Mouse (Mus musculus): Measurements from ENCODE around the gene Oasl2. TPM values are rescaled to one million over a fixed set of nuclear protein-coding genes. Genes with fewer than 3 reads are reported as not detected.
"Not testable (repeated sequence)": the region's sequence is repeated elsewhere in the genome, so short reads cannot be mapped to it uniquely, and the experiment has no call there.

The Oasl2 gene
- polyA plus RNA-seq, 1 experiment from 2014 or later, result 2.8 TPM

GRCm38 (mm10) chr5:114914855-114915254 lies 18.1 kb downstream of the Oasl2 start:
- 45% methylated on average over 8 of the region's 8 CpGs for WGBS
- DNase-seq (no peak), ATAC-seq (ENCODE audit: insufficient read depth) (no peak)
- no peak overlapping the region for H3K4me2 ChIP-seq
- H3K9ac ChIP-seq, result no peak overlapping the region
- H3K27me3 ChIP-seq (ENCODE audit: insufficient read depth, low read length), result no peaks in the 10 kb centered on the region
- no peaks in the 10 kb centered on the region for H3K4me1 ChIP-seq (ENCODE audit: insufficient read depth)
- H3K9me3 ChIP-seq (ENCODE audit: low read depth, low read length), result no peaks in the 10 kb centered on the region
- no peak for TF ChIP-seq CTCF (IDR thresholded peaks at IDR 0.05; ENCODE audit: low read depth)
- no peak overlapping the region for H3K4me3 ChIP-seq (ENCODE audit: low read depth, low read length)
- no peak overlapping the region for H3K27ac ChIP-seq (ENCODE audit: low read depth)
- no peaks in the 10 kb centered on the region for H3K36me3 ChIP-seq (ENCODE audit: insufficient read depth)

GRCm38 (mm10) chr5:114915854-114916253 lies 19.1 kb downstream of the Oasl2 start:
- H3K9me3 ChIP-seq (ENCODE audit: low read depth, low read length), result no peaks in the 10 kb centered on the region
- no peaks in the 10 kb centered on the region for H3K36me3 ChIP-seq (ENCODE audit: insufficient read depth)
- no peaks in the 10 kb centered on the region for H3K27me3 ChIP-seq (ENCODE audit: insufficient read depth, low read length)
- no peaks in the 10 kb centered on the region for H3K4me1 ChIP-seq (ENCODE audit: insufficient read depth)
- no peak for TF ChIP-seq CTCF (IDR thresholded peaks at IDR 0.05; ENCODE audit: low read depth)
- 78% methylated on average over 5 of the region's 5 CpGs for WGBS
- ATAC-seq (ENCODE audit: insufficient read depth) (no peak), DNase-seq (no peak)
- no peak overlapping the region for H3K4me3 ChIP-seq (ENCODE audit: low read depth, low read length)
- no peak overlapping the region for H3K27ac ChIP-seq (ENCODE audit: low read depth)
- H3K9ac ChIP-seq, result no peak overlapping the region
- no peak overlapping the region for H3K4me2 ChIP-seq

- Histone ChIP-seq H3K36me3 (ENCODE audit: insufficient read depth) (no peaks in the 10 kb centered on the region), H3K27ac (ENCODE audit: low read depth) (no peak overlapping the region), H3K4me2 (no peak overlapping the region), H3K9ac (no peak overlapping the region), H3K9me3 (ENCODE audit: low read depth, low read length) (no peaks in the 10 kb centered on the region), H3K4me3 (ENCODE audit: low read depth, low read length) (no peak overlapping the region), H3K27me3 (ENCODE audit: insufficient read depth, low read length) (no peaks in the 10 kb centered on the region), H3K4me1 (ENCODE audit: insufficient read depth) (no peaks in the 10 kb centered on the region)
- DNase-seq, result no peak
- no peak for ATAC-seq (ENCODE audit: insufficient read depth)
- 79% methylated on average over 4 of the region's 4 CpGs for WGBS
- no peak for TF ChIP-seq CTCF (IDR thresholded peaks at IDR 0.05; ENCODE audit: low read depth)
Measured at GRCm38 (mm10) chr5:114916777-114917176, 20.0 kb downstream of the Oasl2 start.

DNA sequence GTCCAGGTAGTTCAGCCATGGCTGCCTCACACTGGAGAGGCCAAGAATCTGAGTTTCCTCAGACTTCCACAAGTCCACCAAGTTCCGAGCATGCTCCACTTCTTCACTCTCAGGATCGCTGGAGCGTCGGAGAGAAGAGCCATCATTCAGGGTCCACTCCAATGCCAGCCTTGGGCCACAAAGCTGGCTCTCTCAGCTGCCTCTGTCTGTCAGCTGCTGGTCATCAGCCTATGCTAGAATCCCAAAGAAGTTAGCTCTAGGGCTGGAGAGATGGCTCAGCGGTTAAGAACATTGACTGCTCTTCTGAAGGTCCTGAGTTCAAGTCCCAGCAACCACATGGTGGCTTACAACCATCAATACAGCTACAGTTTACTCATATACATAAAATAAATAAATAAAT lies 20.6 kb downstream of the Oasl2 start:
- H3K36me3 ChIP-seq (ENCODE audit: insufficient read depth); ATAC-seq (ENCODE audit: insufficient read depth); H3K9ac ChIP-seq; H3K27me3 ChIP-seq (ENCODE audit: insufficient read depth, low read length); DNase-seq; H3K9me3 ChIP-seq (ENCODE audit: low read depth, low read length); H3K27ac ChIP-seq (ENCODE audit: low read depth); H3K4me1 ChIP-seq (ENCODE audit: insufficient read depth); H3K4me2 ChIP-seq; H3K4me3 ChIP-seq (ENCODE audit: low read depth, low read length): not testable (repeated sequence)
- WGBS, result 88% methylated on average over 5 of the region's 5 CpGs

DNA sequence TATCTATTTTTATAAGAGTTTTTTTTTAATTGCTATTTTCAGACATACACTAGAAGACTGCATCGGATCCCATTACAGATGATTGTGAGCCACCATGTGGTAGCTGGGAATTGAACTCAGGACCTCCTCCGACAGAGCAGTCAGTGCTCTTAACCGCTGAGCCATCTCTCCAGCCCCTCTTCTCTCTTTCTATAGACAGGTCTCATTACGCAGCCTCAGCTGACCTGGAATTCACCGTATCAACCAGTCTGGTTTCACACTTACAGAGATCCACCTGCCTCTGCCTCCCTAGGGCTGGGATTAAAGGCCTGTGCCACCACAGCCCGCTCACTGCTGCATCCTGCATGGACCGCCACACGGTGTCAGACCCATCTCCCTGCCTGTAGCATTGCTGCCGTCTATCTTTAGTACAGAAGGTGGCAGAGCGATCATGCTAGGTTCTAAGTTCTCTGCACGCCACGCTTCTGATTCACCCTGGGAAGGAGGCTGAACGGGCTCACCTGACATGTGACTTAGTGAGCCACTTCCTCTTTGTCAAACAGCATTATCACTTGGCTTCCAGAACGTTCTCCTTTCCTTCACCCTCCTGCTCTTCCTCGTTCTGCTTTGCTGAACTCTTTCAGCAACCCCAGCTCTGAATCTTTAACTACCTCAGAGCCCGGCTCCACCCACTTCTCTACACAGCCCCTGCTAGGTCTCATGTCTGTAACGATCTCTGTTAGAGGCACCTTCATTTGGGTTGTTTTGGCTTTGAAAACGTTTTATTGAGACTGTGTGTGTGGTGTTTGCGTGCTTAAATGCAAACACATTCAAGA lies 25.0 kb downstream of the Oasl2 start:
- H3K4me2 ChIP-seq, result no peak overlapping the region
- ATAC-seq (ENCODE audit: insufficient read depth) (peak; percentile 42; the same call in 1 of the 2 replicates), DNase-seq (no peak)
- no peak overlapping the region for H3K9ac ChIP-seq
- no peaks in the 10 kb centered on the region for H3K27me3 ChIP-seq (ENCODE audit: insufficient read depth, low read length)
- H3K4me1 ChIP-seq (ENCODE audit: insufficient read depth), result peaks cover 5% of the 10 kb centered on the region; the same call in 1 of the 2 replicates
- peaks cover 4% of the 10 kb centered on the region; the same call in 1 of the 2 replicates for H3K9me3 ChIP-seq (ENCODE audit: low read depth, low read length)
- no peaks in the 10 kb centered on the region for H3K36me3 ChIP-seq (ENCODE audit: insufficient read depth)
- TF ChIP-seq CTCF (IDR thresholded peaks at IDR 0.05; ENCODE audit: low read depth), result no peak
- H3K4me3 ChIP-seq (ENCODE audit: low read depth, low read length), result no peak overlapping the region
- WGBS, result 70% methylated on average over 19 of the region's 19 CpGs
- H3K27ac ChIP-seq (ENCODE audit: low read depth), result no peak overlapping the region

- H3K4me1 ChIP-seq (ENCODE audit: insufficient read depth), result peaks cover 5% of the 10 kb centered on the region; the same call in 1 of the 2 replicates
- TF ChIP-seq CTCF (IDR thresholded peaks at IDR 0.05; ENCODE audit: low read depth), result no peak
- H3K36me3 ChIP-seq (ENCODE audit: insufficient read depth), result no peaks in the 10 kb centered on the region
- H3K4me3 ChIP-seq (ENCODE audit: low read depth, low read length), result no peak overlapping the region
- DNase-seq, result peak; percentile 22
- H3K9ac ChIP-seq, result no peak overlapping the region
- H3K27me3 ChIP-seq (ENCODE audit: insufficient read depth, low read length), result no peaks in the 10 kb centered on the region
- H3K4me2 ChIP-seq, result no peak overlapping the region
- H3K9me3 ChIP-seq (ENCODE audit: low read depth, low read length), result peaks cover 4% of the 10 kb centered on the region; the same call in 1 of the 2 replicates
- no peak overlapping the region for H3K27ac ChIP-seq (ENCODE audit: low read depth)
- ATAC-seq (ENCODE audit: insufficient read depth), result no peak
- 64% methylated on average over 10 of the region's 10 CpGs for WGBS
Measured at GRCm38 (mm10) chr5:114922366-114922731, 25.6 kb downstream of the Oasl2 start.

DNA sequence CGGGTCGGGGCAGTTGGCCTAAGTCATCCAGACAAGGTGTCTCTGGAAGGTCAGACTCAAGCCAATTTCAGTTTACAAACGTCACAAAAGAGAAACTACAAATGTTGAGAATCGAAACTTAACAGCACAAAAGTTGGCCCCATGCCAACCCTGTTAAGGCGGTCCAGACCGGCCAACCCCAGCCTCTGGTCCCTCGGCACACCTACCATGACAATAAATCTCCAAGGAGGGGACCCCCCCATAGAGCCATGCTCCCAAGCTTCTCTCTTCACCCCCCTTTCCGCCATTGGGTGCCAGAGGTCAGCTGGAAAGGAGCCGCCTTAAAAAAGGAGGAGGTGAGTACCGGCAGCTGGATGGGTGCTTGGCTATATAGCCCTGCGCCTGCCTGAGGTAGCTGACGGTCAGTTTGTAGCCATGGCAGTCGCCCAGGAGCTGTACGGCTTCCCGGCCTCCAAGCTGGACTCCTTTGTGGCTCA lies 26.3 kb downstream of the Oasl2 start, which contains the start of gene Oasl1:
Gene Oasl1 (plus strand): TSS at position 243 of the 476 bp plus-strand sequence.
- peak within 1 kb of the TSS; percentile 48 for H3K9ac ChIP-seq
- H3K27ac ChIP-seq (ENCODE audit: low read depth), result no peak within 1 kb of the TSS
- no peaks in the 10 kb centered on the region for H3K36me3 ChIP-seq (ENCODE audit: insufficient read depth)
- H3K27me3 ChIP-seq (ENCODE audit: insufficient read depth, low read length), result no peaks in the 10 kb centered on the region
- peak within 1 kb of the TSS; percentile 54 for H3K4me2 ChIP-seq
- H3K4me1 ChIP-seq (ENCODE audit: insufficient read depth), result peaks cover 5% of the 10 kb centered on the region; the same call in 1 of the 2 replicates
- ATAC-seq (ENCODE audit: insufficient read depth) (peak; percentile 60), DNase-seq (peak; percentile 84)
- WGBS, result 17% methylated on average over 15 of the region's 15 CpGs
- peak within 1 kb of the TSS; percentile 29 for H3K4me3 ChIP-seq (ENCODE audit: low read depth, low read length)
- peaks cover 4% of the 10 kb centered on the region; the same call in 1 of the 2 replicates for H3K9me3 ChIP-seq (ENCODE audit: low read depth, low read length)
- no peak for TF ChIP-seq CTCF (IDR thresholded peaks at IDR 0.05; ENCODE audit: low read depth)
